Mouse (Mus musculus): ENCODE measurements around the gene Txnl4b.

GRCm38 (mm10) chr8:109607650-109608049, 42.0 kb downstream of the Txnl4b start:
- no peak for TF ChIP-seq CTCF (IDR thresholded peaks at IDR 0.05)
- TF ChIP-seq POLR2A (IDR thresholded peaks at IDR 0.05; ENCODE audit: insufficient read depth, low read depth, low read length): no peak
- no peak for TF ChIP-seq EP300 (IDR thresholded peaks at IDR 0.05; ENCODE audit: insufficient read depth, low read depth, low read length)

All from heart, adult 2 months (tissue).